Mouse (Mus musculus) CH12.LX (cell line): Measurements from ENCODE around the gene Rasgrp3.

Experiments used
- CHD1 ChIP-seq: IDR thresholded peaks from 2 replicates; pipeline ENCODE4 v1.6.1; 2012; ENCODE audit warnings: low read depth, low read length, improper control_type of control experiment, inconsistent platforms
- CTCF ChIP-seq, 2 experiments: IDR thresholded peaks in 1 of 2; conservative IDR thresholded peaks in 1 of 2; 2 replicates each; pipeline ENCODE4 v1.5.1; 2011 to 2012; ENCODE audit warnings: low read depth in 2 of 2, low read length in 2 of 2, improper control_type of control experiment in 1 of 2, inconsistent platforms in 1 of 2, mild to moderate bottlenecking in 1 of 2, moderate library complexity in 1 of 2
- EP300 ChIP-seq: IDR thresholded peaks from 2 replicates; pipeline ENCODE4 v1.6.1; 2011; ENCODE audit warnings: low read length, improper control_type of control experiment
- MAFK ChIP-seq: IDR thresholded peaks from 2 replicates; pipeline ENCODE4 v1.6.1; 2011; ENCODE audit warnings: low read length, improper control_type of control experiment; ENCODE audit not compliant: insufficient replicate concordance
- MAX ChIP-seq: IDR thresholded peaks from 2 replicates; pipeline ENCODE4 v1.6.1; 2011; ENCODE audit warnings: low read length, improper control_type of control experiment
- MXI1 ChIP-seq: IDR thresholded peaks from 2 replicates; pipeline ENCODE4 v1.6.1; 2011; ENCODE audit warnings: mild to moderate bottlenecking, low read depth, low read length, improper control_type of control experiment
- MYC ChIP-seq: IDR thresholded peaks from 2 replicates; pipeline ENCODE4 v1.6.1; 2011; ENCODE audit warnings: low read depth, mild to moderate bottlenecking, improper control_type of control experiment, low read length
- POLR2A ChIP-seq: IDR thresholded peaks from 2 replicates; pipeline ENCODE4 v1.6.1; 2011; ENCODE audit warnings: low read depth, mild to moderate bottlenecking, improper control_type of control experiment, low read length
- POLR2AphosphoS2 ChIP-seq: IDR thresholded peaks from 2 replicates; pipeline ENCODE4 v1.6.1; 2011; ENCODE audit warnings: low read depth, low read length, improper control_type of control experiment
- RCOR1 ChIP-seq: conservative IDR thresholded peaks from 2 replicates; pipeline ENCODE4 v1.6.1; 2012; ENCODE audit warnings: low read depth, mild to moderate bottlenecking, inconsistent platforms, low read length, improper control_type of control experiment
- ZC3H11A ChIP-seq: IDR thresholded peaks from 2 replicates; pipeline ENCODE4 v1.6.1; 2012; ENCODE audit warnings: low read depth, mild to moderate bottlenecking, inconsistent platforms, low read length, improper control_type of control experiment
- ZMIZ1 ChIP-seq: IDR thresholded peaks from 2 replicates; pipeline ENCODE4 v1.6.1; 2012; ENCODE audit warnings: low read depth, mild to moderate bottlenecking, inconsistent platforms, low read length, improper control_type of control experiment

DNA sequence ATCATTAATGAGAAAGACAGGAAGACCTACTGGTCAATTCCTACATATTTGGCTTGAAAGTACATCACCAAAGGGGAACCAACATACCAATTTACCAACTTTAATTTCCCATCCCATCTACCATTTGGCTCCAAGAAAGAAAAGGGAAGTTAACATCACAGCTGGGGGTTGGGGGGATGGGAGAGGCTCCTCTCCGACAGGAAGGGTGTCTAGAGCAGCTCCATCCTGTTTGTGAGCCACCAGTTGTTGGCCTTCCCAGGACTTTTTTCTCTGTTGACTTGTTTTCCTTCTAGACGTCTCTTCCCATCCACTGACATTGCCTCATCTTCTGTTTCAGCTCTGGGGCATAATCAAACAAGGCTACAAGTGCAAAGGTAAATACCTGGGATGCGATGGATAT is 88.1 kb downstream of the Rasgrp3 start:
- no peak for TF ChIP-seq MXI1
- TF ChIP-seq MAFK: no peak
- TF ChIP-seq CHD1: no peak
- no peak for TF ChIP-seq POLR2A
- TF ChIP-seq RCOR1: no peak
- no peak for TF ChIP-seq CTCF (conservative IDR thresholded peaks at IDR 0.05 in 1 of 2, IDR thresholded peaks at IDR 0.05 in 1 of 2; ENCODE audit: low read depth in 2 of 2, low read length in 2 of 2)
- TF ChIP-seq POLR2AphosphoS2: no peak
- TF ChIP-seq MAX: no peak
- no peak for TF ChIP-seq ZMIZ1
- no peak for TF ChIP-seq EP300
- TF ChIP-seq ZC3H11A: no peak
- no peak for TF ChIP-seq MYC
